In genomic region chr11:54724353-54725034, GRCm38 (mm10) we compare ENCODE assay signal across 8 mouse cellular contexts.
A peak's percentile ranks its signal among the peaks of the same experiment; 100 is the strongest.
DNase-seq lines count a peak whose midpoint lies in the region; ATAC-seq and TF ChIP-seq lines count a peak whose summit lies in the region.
"Had no signal": no experiment of that assay in that cellular context is flagged by ENCODE, and none has a peak within 500 bp of the region (broad histone marks: within the 10 kb centered on the region; RNA-seq: fewer than 3 reads in every experiment).

No protein-coding gene starts in this region.

- H3K36me3 ChIP-seq in CH12.LX (replicated peaks in 1 of 2; ENCODE audit: control insufficient read depth in 1 of 2, insufficient read depth in 1 of 2, low read length in 1 of 2), result peaks cover 42 to 71% of the 10 kb centered on the region in 2 experiments
- H3K36me3 ChIP-seq in hindbrain, embryonic 14.5 days (replicated peaks; ENCODE audit: control insufficient read depth, insufficient read depth), result peaks cover 54% of the 10 kb centered on the region

- dilution Hi-C loops in CH12.LX (cut with MboI; ENCODE audit: extremely low pct_ligation_motif_present, extremely low pct_unique_long_range_greater_than_20kb, low sequenced_read_pairs), result no loop called here

- no peak overlapping the region for H3K4me2 ChIP-seq in CH12.LX (ENCODE audit: insufficient read depth, low read depth, poor library complexity, severe bottlenecking)
- no peak overlapping the region for H3K4me2 ChIP-seq in hindbrain, embryonic 14.5 days (replicated peaks)
- H3K4me2 ChIP-seq: liver, embryonic 15.5 days had no signal

- in situ Hi-C loops in CH12.LX (cut with MboI; ENCODE audit: low pct_ligation_motif_present, low pct_unique_long_range_greater_than_20kb, low sequenced_read_pairs), result no loop called here

- peaks cover 15% of the 10 kb centered on the region for H3K79me2 ChIP-seq in CH12.LX (replicated peaks; ENCODE audit: control insufficient read depth, extremely low read depth, insufficient read depth, poor library complexity, severe bottlenecking)

- no peak for TF ChIP-seq POLR2A in CH12.LX (IDR thresholded peaks at IDR 0.05; ENCODE audit: low read depth, low read length)

- no peak for TF ChIP-seq RAD21 in CH12.LX (IDR thresholded peaks at IDR 0.05; ENCODE audit: low read depth, low read length)

- H3K4me3 ChIP-seq in CH12.LX (replicated peaks in 1 of 3; ENCODE audit: low read depth in 2 of 3, low read length in 2 of 3, poor library complexity in 1 of 3), result no peak overlapping the region
- no peak overlapping the region for H3K4me3 ChIP-seq in hindbrain, embryonic 14.5 days (replicated peaks; ENCODE audit: low read length)
- H3K4me3 ChIP-seq: liver, embryonic 15.5 days had no signal

- no peak for TF ChIP-seq CTCF in CH12.LX (conservative IDR thresholded peaks at IDR 0.05 in 1 of 2, IDR thresholded peaks at IDR 0.05 in 1 of 2; ENCODE audit: low read depth in 2 of 2, low read length in 2 of 2)

- no peaks in the 10 kb centered on the region for H3K27me3 ChIP-seq in CH12.LX (replicated peaks)
- H3K27me3 ChIP-seq in hindbrain, embryonic 14.5 days (ENCODE audit: control insufficient read depth, insufficient read depth, low read length), result no peaks in the 10 kb centered on the region
- H3K27me3 ChIP-seq: liver, embryonic 15.5 days had no signal

- no peak overlapping the region for H3K9ac ChIP-seq in CH12.LX (ENCODE audit: insufficient read depth, low read depth)
- no peak overlapping the region for H3K9ac ChIP-seq in hindbrain, embryonic 14.5 days
- H3K9ac ChIP-seq: liver, embryonic 15.5 days had no signal

- ATAC-seq in hindbrain, embryonic 14.5 days (ENCODE audit: low FRiP score), result no peak
- ATAC-seq in granulocyte monocyte progenitor cell, adult 5-6 weeks (replicated peaks; ENCODE audit: poor library complexity, severe bottlenecking), result no peak

- WGBS in hindbrain, embryonic 14.5 days, result 88% methylated on average over 4 of the region's 4 CpGs

- H3K4me1 ChIP-seq in CH12.LX (ENCODE audit: control insufficient read depth in 1 of 2, insufficient read depth in 2 of 2), result peaks cover 38 to 73% of the 10 kb centered on the region in 2 experiments
- H3K4me1 ChIP-seq in hindbrain, embryonic 14.5 days (replicated peaks; ENCODE audit: control insufficient read depth, insufficient read depth, low read length), result no peaks in the 10 kb centered on the region
- H3K4me1 ChIP-seq: liver, embryonic 15.5 days had no signal

- TF ChIP-seq EP300 in CH12.LX (IDR thresholded peaks at IDR 0.05; ENCODE audit: low read length), result no peak

- peaks cover 4% of the 10 kb centered on the region for H3K9me3 ChIP-seq in CH12.LX (replicated peaks; ENCODE audit: low read length)
- no peaks in the 10 kb centered on the region for H3K9me3 ChIP-seq in hindbrain, embryonic 14.5 days (ENCODE audit: control insufficient read depth, low read length)
- H3K9me3 ChIP-seq: liver, embryonic 15.5 days had no signal

- H3K27ac ChIP-seq in CH12.LX (ENCODE audit: insufficient read depth, low read depth), result peak overlapping the region; percentile 23
- no peak overlapping the region for H3K27ac ChIP-seq in hindbrain, embryonic 14.5 days
- H3K27ac ChIP-seq: liver, embryonic 15.5 days had no signal

- peak; percentile 20 for DNase-seq in kidney, adult 9 months
- DNase-seq in kidney, adult 18-20 months, result no peak
- DNase-seq in 3T3-L1 (ENCODE audit: low read depth, low spot score) (peak; percentile 28), CH12.LX (ENCODE audit: extremely low read depth) (peak; percentile 40)
- peak; percentile 46 for DNase-seq in hindbrain, embryonic 14.5 days (ENCODE audit: low spot score)
- no peak for DNase-seq in gastrocnemius, postnatal 10 days

TF ChIP-seq in CH12.LX, 34 proteins besides CTCF, POLR2A, EP300 and RAD21:
- TF ChIP-seq KAT2A (IDR thresholded peaks at IDR 0.05; ENCODE audit: insufficient replicate concordance, low read length), result no peak
- TF ChIP-seq SMC3 (IDR thresholded peaks at IDR 0.05; ENCODE audit: low read depth, low read length), result no peak
- TF ChIP-seq NRF1 (IDR thresholded peaks at IDR 0.05; ENCODE audit: low read depth, low read length), result no peak
- TF ChIP-seq IRF4 (IDR thresholded peaks at IDR 0.05; ENCODE audit: low read depth, low read length), result no peak
- TF ChIP-seq MYC (IDR thresholded peaks at IDR 0.05; ENCODE audit: low read depth, low read length), result no peak
- TF ChIP-seq MAX (IDR thresholded peaks at IDR 0.05; ENCODE audit: low read length), result no peak
- TF ChIP-seq UBTF (IDR thresholded peaks at IDR 0.05; ENCODE audit: low read depth, low read length), result no peak
- TF ChIP-seq ELF1 (IDR thresholded peaks at IDR 0.05; ENCODE audit: low read depth, low read length), result no peak
- no peak for TF ChIP-seq POLR2AphosphoS2 (IDR thresholded peaks at IDR 0.05; ENCODE audit: low read depth, low read length)

Comparison
In these comparisons a context has a peak if more than half of its experiments do, and no peak if none do; other contexts are left out.
1. DNase-seq: peak in kidney, adult 9 months (single experiment), 3T3-L1 (single experiment), CH12.LX (single experiment) and hindbrain, embryonic 14.5 days (single experiment); none in kidney, adult 18-20 months (single experiment) and gastrocnemius, postnatal 10 days (single experiment).